Mouse (Mus musculus): ENCODE measurements around the gene Tra2a. TPM values are rescaled to one million over a fixed set of nuclear protein-coding genes. Genes with fewer than 3 reads are reported as not detected.

Gene Tra2a
- total and polyA plus RNA-seq, 2 experiments from 2014 or later = 45.9 to 75.7 TPM

DNA sequence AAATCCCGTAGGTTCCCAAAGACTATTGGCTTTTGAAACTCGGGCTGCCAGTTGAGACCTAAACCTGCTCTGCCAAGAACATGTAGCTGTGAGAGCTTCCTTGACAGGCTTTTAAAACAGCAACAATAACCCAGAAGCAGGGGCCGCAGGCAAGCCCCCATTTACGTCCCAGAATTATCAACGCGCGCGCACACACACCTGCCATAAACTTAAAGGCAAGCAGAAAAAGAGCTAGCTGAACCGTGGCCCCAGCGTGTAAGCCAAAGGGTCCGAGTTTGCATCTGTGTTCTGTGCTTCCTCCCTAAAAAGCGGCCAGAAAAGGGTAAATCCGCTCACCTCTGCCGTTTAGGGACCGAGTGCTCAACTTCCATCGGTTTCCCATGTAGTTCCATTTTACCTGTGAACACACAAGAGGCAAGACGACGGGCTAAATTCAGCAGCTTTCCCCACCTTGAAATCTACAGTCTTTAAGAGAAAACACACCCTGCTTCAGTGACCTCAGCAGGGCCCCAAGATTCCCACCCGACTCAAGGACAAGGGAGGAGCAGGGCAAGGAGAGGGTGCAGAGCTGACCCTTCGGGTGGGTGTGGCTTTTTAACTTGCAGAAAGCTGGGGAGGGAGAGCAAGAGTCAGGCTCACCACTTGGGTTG lies 50.8 kb downstream of the Tra2a start:
- Histone ChIP-seq H3K9ac (peak overlapping the region; percentile 66), H3K4me2 (ENCODE audit: low read depth) (peak overlapping the region; percentile 90), H3K27ac (ENCODE audit: low read depth, low read length) (no peak overlapping the region), H3K4me1 (ENCODE audit: insufficient read depth) (peaks cover 11% of the 10 kb centered on the region), H3K36me3 (ENCODE audit: insufficient read depth) (no peaks in the 10 kb centered on the region), H3K4me3 (ENCODE audit: low read depth, low read length) (peak overlapping the region; percentile 66), H3K27me3 (ENCODE audit: insufficient read depth, low read length) (no peaks in the 10 kb centered on the region), H3K9me3 (ENCODE audit: low read length) (no peaks in the 10 kb centered on the region)
- WGBS = 4% methylated on average over 20 of the region's 20 CpGs
- ATAC-seq (no peak), DNase-seq (no peak)
- TF ChIP-seq CTCF (IDR thresholded peaks at IDR 0.05; ENCODE audit: low read depth) = no peak

- Histone ChIP-seq H3K4me1 (ENCODE audit: insufficient read depth) (peaks cover 11% of the 10 kb centered on the region), H3K27ac (ENCODE audit: low read depth, low read length) (no peak overlapping the region), H3K9ac (no peak overlapping the region), H3K4me2 (ENCODE audit: low read depth) (no peak overlapping the region), H3K36me3 (ENCODE audit: insufficient read depth) (no peaks in the 10 kb centered on the region), H3K4me3 (ENCODE audit: low read depth, low read length) (no peak overlapping the region), H3K27me3 (ENCODE audit: insufficient read depth, low read length) (no peaks in the 10 kb centered on the region), H3K9me3 (ENCODE audit: low read length) (no peaks in the 10 kb centered on the region)
- ATAC-seq (no peak), DNase-seq (no peak)
- TF ChIP-seq CTCF (IDR thresholded peaks at IDR 0.05; ENCODE audit: low read depth) = no peak
- WGBS = 31% methylated on average over 2 of the region's 4 CpGs
These were observed 51.7 kb downstream of the Tra2a start for GRCm38 (mm10) chr6:49212141-49212540.

GRCm38 (mm10) chr6:49211596-49211995 lies 52.2 kb downstream of the Tra2a start:
- Histone ChIP-seq H3K9ac (no peak overlapping the region), H3K4me2 (ENCODE audit: low read depth) (no peak overlapping the region), H3K4me3 (ENCODE audit: low read depth, low read length) (no peak overlapping the region), H3K27me3 (ENCODE audit: insufficient read depth, low read length) (no peaks in the 10 kb centered on the region), H3K36me3 (ENCODE audit: insufficient read depth) (0 out of 2 replicates have a peak, but pooled peaks cover under 1% of the 10 kb centered on the region), H3K27ac (ENCODE audit: low read depth, low read length) (no peak overlapping the region), H3K4me1 (ENCODE audit: insufficient read depth) (peaks cover 11% of the 10 kb centered on the region), H3K9me3 (ENCODE audit: low read length) (no peaks in the 10 kb centered on the region)
- DNase-seq = no peak
- TF ChIP-seq CTCF (IDR thresholded peaks at IDR 0.05; ENCODE audit: low read depth) = no peak
- ATAC-seq = no peak
- WGBS = 19% methylated on average over 5 of the region's 5 CpGs

GRCm38 (mm10) chr6:49209881-49210854 lies 53.7 kb downstream of the Tra2a start:
- H3K27ac ChIP-seq (ENCODE audit: low read depth, low read length) = no peak overlapping the region
- no peaks in the 10 kb centered on the region for H3K27me3 ChIP-seq (ENCODE audit: insufficient read depth, low read length)
- no peaks in the 10 kb centered on the region for H3K9me3 ChIP-seq (ENCODE audit: low read length)
- ATAC-seq = no peak
- H3K4me1 ChIP-seq (ENCODE audit: insufficient read depth) = peaks cover 11% of the 10 kb centered on the region
- H3K36me3 ChIP-seq (ENCODE audit: insufficient read depth) = 0 out of 2 replicates have a peak, but pooled peaks cover 3% of the 10 kb centered on the region
- peak overlapping the region; percentile 18 for H3K4me2 ChIP-seq (ENCODE audit: low read depth)
- no peak for TF ChIP-seq CTCF (IDR thresholded peaks at IDR 0.05; ENCODE audit: low read depth)
- no peak for DNase-seq
- no peak overlapping the region for H3K9ac ChIP-seq
- WGBS = 15% methylated on average over 14 of the region's 14 CpGs
- H3K4me3 ChIP-seq (ENCODE audit: low read depth, low read length) = no peak overlapping the region

GRCm38 (mm10) chr6:49208935-49209334 lies 54.9 kb downstream of the Tra2a start:
- H3K36me3 ChIP-seq (ENCODE audit: insufficient read depth) = 0 out of 2 replicates have a peak, but pooled peaks cover 3% of the 10 kb centered on the region
- H3K4me1 ChIP-seq (ENCODE audit: insufficient read depth) = peaks cover 11% of the 10 kb centered on the region
- WGBS = 69% methylated on average over 5 of the region's 5 CpGs
- H3K27me3 ChIP-seq (ENCODE audit: insufficient read depth, low read length) = no peaks in the 10 kb centered on the region
- no peak for DNase-seq
- TF ChIP-seq CTCF (IDR thresholded peaks at IDR 0.05; ENCODE audit: low read depth) = no peak
- no peaks in the 10 kb centered on the region for H3K9me3 ChIP-seq (ENCODE audit: low read length)
- no peak overlapping the region for H3K27ac ChIP-seq (ENCODE audit: low read depth, low read length)
- no peak overlapping the region for H3K4me3 ChIP-seq (ENCODE audit: low read depth, low read length)
- no peak overlapping the region for H3K4me2 ChIP-seq (ENCODE audit: low read depth)
- H3K9ac ChIP-seq = no peak overlapping the region
- peak; percentile 86 for ATAC-seq

DNA sequence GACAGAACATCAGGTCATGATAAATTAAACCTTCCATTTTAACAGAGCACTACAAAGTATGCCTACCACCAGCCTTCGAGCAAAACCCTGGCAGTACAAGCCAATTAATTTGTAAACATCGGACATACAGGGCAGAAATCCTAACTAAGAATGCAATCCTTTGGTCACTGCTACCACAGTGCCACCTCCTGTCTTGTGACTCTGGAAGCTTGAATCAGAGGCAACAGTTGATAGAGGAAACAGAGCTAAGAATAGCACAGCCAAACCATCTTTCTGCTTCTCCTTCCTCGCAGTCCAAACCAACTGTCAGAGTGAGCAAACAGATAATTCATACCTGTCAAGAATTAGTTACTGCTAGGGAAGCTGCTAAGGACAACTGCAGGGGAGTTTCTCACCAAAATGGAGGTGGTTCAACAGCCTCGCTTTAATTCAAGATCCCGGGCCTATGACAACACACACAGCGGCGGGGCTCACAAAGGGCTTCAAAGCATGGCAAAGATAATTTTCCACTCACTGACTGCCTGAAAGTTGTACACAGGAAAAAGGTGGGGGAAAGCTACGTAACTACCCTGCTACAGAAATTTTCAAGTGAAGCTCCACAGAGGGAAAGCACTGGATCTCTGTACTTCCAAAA lies 55.4 kb downstream of the Tra2a start:
- no peaks in the 10 kb centered on the region for H3K27me3 ChIP-seq (ENCODE audit: insufficient read depth, low read length)
- no peak overlapping the region for H3K9ac ChIP-seq
- TF ChIP-seq CTCF (IDR thresholded peaks at IDR 0.05; ENCODE audit: low read depth) = peak; percentile 61
- peaks cover 9% of the 10 kb centered on the region for H3K4me1 ChIP-seq (ENCODE audit: insufficient read depth)
- H3K27ac ChIP-seq (ENCODE audit: low read depth, low read length) = no peak overlapping the region
- peak; percentile 29; the same call in 1 of the 2 replicates for ATAC-seq
- no peak overlapping the region for H3K4me3 ChIP-seq (ENCODE audit: low read depth, low read length)
- 70% methylated on average over 8 of the region's 8 CpGs for WGBS
- H3K9me3 ChIP-seq (ENCODE audit: low read length) = no peaks in the 10 kb centered on the region
- DNase-seq = no peak
- no peak overlapping the region for H3K4me2 ChIP-seq (ENCODE audit: low read depth)
- H3K36me3 ChIP-seq (ENCODE audit: insufficient read depth) = 0 out of 2 replicates have a peak, but pooled peaks cover 3% of the 10 kb centered on the region

All from forebrain, postnatal 0 days (tissue).